Mouse (Mus musculus) c-Kit-negative CD71-positive TER-119-positive erythroid progenitor cells, embryonic 14.5 days (primary cell): Measurements from ENCODE around the gene Pdss1.
"Not testable (repeated sequence)": the region's sequence is repeated elsewhere in the genome, so short reads cannot be mapped to it uniquely, and the experiment has no call there.

Experiments
- DNase-seq: peaks from one replicate; pipeline ENCODE4 v3.0.0-alpha.2; 2013; ENCODE audit warnings: low read depth, low spot score

The Pdss1 gene

DNA sequence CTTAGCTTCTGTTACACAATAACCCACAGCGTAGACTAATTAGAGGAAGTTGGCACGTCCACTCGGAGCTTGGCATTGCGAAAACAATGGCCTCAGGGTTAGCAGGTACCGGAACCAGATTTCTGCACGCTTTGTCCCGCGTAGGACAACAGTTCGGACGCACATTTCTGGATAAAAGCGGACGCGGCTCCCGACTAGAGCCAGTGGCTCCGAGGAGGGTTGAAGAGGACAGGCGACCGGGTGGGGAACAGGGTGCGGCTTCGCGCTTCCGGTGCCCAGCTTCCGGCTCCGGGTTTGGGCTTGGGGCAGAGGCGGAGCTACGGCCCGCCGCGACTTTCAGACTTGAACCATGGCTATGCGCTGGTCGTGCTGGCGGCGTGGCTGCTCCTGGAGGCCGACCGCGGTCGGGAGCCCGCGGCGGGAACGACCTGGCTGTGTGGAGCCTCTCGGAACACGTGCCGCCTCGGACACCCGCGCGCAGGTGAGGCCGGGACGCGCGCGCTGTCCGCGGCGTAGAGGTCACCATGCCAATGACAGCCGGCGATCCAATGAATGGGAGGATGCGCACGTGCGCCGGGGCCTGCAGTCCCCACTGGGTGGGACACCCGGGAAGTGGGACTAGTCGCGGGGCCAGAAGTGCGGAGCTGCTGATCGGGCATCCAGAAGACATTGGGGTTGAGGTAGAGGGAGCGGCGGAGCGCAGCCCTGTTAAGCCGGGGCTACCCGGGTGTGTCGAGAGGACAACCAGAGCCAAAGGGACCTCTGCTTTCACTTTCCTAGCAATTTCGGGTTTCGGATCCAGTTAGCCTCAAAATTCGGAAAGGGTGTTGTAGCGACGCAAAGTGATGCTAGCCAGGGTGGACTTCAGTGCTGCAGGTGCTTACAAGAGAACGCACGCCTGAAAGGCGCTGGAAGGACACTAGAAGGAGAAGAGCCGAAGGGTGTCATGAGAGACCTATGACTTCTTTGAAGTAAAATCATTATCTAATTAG, at the start of gene Pdss1:
Gene Pdss1, plus strand, starts transcription at position 241 of the 992 bp plus-strand sequence.
- peak; percentile 77 for DNase-seq

DNA sequence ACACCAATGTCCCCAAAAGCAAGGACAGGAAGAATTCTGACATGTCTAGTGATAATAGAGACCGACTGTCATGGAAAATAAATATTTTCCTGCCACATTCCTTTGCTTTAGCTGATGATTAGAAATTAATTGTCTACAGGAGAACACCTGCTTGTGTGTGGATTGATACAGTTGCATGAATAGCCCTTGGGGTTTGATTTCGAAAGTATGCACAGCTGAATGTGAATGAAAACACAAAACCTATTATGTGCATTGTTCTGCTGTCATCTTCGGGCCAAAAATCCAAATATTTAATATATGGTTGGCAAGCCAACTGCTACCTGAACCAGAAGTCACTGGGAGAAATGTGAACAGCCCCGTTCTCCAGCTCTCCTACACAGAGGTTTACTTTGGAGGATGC, 43.4 kb upstream of the Pdss1 start:
- DNase-seq = no peak

DNA sequence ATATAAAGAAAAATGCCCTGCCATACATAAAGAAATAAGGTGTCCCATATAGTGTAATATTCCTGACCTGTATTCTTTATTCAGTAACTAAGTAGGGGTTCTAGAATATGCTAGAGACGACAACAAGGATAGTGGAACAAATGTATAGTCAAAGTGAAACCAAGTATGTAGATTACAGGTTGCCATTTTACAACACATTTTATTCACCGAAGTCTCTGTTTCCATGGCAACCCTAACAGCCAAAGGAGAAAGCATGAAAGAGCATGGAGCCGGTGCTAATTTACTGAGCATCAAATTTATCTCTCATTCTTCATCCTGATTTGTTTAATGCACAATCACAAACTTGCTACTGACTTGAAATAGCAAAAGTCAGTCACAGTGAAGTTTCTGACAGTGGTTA, 37.8 kb upstream of the Pdss1 start:
- DNase-seq = no peak

DNA sequence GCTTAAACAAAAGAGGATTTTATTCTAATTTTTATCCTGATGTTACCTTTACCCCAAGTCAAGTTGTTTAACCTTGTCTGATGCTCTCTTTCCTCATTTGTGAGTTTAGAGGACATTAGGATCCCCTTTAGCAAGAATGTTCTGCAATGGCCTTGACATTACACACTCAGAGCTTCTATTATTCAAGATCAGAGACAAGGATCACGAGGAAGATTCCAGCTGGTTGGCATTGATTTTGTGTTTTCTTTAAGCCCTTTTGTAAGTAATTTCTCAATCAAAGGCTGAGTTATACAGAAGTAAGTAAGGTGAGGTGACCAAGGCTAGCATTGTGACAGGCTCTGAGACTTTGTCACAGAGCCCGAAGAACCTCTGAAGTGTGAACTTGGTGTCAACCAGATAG, 33.1 kb upstream of the Pdss1 start:
- DNase-seq = no peak

DNA sequence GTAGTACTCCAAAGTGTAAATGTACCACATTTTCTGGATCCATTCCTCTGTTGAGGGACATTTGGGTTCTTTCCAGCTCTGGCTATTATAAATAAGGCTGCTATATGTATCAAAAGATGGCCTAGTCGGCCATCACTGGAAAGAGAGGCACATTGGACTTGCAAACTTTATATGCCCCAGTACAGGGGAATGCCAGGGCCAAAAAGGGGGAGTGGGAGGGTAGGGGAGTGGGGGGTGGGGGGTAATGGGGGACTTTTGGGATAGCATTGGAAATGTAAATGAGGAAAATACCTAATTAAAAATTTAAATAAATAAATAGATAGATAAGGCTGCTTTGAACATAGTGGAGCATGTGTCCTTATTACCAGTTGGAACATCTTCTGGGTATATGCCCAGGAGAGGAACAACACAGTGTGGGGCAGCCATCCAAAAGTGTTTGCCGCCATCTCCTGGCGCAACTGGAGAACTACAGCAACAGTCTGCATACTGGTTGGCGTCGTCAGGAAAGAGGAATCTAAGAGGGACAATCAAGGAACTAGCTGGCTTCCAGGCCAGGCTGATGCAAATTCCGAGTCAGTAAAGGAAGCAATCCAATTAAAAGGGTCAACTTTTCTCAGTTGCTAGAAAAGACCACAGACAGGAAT, 30.8 kb upstream of the Pdss1 start:
- peak; percentile 20 for DNase-seq

DNA sequence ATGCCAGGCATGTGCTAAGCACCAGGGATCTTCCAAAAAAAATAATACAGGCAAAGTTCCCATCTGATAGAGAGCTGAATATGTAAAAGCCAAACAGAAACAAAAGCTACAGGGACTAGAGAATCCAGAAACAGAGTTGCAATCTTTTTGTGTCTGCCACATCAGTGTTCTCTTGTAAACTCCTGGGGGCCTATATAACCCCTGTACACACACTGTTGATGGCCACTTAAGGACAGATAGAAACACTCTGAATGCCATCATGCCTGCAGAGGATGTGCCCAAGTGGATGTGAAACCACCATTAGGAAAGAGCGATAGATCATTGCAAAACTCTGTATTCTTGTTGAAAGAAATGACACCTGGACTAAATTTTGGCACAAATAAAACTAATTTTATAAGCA, 29.5 kb upstream of the Pdss1 start:
- no peak for DNase-seq

DNA sequence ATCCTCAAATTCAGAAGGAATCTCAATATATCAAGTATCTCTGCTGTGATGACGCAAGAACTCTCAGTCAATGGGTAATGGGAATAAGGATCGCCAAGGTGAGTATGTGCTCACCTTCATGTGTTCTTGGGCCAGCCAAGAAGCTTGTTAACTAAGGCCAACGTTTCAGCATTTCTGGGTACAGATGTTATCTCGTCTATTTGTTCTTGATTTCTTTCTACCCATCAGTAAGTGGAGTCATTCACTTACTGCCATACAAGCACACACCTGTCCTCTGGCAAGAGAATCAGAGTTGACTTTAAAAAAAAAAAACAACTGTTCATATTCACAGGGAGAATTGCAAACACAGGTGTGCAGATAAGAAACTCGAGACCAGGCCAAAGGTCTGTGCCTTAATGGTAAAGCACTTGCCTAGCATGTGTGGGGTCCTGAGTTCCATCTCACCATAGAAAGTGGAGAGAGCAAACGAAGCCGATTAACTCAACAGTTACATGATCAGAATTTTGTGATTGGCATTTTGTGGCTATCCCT, 28.4 kb upstream of the Pdss1 start:
- DNase-seq = no peak

DNA sequence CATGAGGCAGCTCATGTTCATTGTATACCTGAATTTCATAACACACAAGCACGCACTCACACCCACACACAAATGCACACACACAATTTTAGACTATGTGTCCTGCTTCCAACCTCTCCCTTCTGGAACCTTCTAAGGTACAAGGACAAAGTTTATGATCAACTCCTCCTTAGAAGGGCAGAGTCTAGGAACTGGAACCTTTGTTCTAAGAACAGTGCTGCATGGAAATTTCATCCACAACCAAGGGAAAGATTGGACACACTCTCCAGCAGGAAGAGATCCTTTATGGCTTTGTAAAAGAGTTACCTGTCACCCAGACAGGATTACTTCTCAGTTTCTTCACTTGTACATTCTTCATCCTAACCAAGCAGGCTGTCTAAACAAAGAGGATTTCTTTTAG, 22.2 kb upstream of the Pdss1 start:
- DNase-seq = no peak

DNA sequence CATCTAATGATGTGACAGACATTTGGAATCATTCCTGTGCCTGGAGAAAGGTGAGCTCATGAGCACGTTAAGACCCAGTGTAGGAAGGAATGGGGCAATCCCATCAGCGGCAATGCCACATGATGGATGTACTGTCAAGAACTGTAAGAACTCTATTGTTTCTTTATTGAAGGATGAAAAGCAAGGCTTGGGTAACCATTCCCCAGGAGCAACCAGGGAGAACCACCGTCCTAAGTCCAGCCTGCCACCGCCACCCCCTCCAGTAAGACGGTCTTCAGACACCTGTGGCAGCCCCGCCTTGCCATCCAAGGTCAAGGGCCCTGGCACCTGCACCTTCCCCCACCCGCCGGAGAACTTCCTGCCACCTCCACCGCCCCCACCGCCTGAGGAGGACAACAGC, 20.7 kb upstream of the Pdss1 start:
- DNase-seq = no peak

DNA sequence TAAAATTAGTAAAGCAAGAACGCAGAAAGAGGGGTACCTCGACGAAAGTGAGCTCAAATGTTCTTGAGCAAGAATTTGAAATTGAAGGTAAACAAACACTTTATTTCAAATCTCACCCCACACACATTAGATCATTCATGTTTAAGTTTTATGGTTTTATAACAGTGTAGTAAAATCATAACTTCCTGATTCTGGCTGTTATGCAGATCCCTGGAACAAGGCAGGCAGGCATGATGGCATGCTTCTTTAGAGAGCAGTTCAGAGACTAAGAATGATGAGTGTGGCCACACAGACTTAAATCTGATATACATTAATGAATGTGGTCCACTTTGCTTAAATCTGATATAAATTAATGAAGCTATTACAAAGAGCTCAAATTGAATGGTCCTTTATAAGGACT, 18.7 kb upstream of the Pdss1 start:
- no peak for DNase-seq

DNA sequence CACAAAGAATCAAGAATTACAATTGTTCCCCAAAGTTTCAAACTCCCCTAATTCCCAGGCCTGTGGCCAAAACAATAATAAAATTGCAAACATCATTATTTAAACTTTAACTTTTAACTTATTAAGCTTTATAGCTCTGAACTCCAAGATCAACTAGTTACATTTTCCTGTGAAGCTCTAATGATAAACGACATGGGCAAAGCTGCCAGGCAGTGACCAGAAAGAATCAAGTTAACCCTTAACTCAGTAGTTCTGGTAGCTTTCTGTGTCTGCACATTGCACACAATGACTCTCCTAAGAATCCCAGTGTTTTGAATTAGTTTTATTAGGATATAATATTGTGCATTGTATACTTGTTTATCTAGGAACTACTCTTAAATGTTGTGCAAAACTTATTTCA, 16.5 kb upstream of the Pdss1 start:
- no peak for DNase-seq

DNA sequence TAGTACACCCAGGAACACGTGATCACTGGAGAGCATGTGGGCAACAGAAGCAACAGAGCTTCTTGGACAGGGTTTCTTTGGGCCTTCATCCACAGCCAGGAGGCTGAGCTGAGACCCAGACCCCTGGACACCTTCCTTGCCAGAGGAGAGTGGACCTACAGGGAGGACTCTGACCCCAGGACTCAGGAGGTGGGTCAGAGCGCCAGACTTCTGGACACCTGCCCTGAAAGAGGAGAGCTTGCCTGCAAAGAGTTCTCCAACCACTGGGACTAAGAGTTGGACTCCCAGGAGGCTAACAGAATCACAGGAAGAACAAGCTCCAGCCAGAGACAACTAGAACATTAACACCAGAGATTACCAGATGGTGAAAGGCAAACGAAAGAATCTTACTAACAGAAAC, 14.6 kb upstream of the Pdss1 start:
- not testable (repeated sequence) for DNase-seq

DNA sequence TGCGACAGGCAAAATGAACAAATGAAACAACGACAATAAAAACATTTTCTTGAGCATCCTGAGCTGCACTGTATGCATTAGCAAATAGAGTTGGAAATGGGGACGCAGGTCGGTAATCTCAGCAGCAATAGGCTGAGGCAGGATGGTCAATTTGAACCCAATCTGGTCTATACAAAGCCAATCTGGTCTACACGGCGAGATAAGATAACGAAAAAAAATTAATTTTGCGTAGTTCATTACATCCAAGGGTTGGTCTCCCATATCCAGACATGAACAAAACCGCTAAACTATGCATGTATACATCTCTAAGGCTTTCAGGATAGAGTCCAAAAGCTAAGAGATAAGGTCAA, 415 bp upstream of the Pdss1 start:
- peak; percentile 2 for DNase-seq

DNA sequence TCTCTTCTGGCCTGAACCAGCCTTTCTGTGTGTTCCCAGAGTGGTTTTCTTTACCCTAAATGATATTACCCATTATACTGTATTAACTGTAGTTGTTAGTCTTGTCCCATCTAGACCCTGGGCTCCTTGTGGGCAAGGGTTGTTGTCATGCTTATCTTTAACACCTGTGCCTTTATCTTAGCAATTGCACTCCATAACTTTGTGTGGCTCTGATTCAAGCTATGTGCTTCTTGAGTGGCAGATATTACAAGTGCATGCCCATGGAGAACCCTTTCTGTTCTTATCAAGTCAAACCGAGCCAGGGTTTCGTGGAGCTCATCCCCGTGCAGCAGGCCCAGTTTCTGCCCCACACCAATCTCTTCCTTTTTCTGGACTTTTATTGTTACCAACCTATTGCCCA, 8.6 kb downstream of the Pdss1 start:
- no peak for DNase-seq

DNA sequence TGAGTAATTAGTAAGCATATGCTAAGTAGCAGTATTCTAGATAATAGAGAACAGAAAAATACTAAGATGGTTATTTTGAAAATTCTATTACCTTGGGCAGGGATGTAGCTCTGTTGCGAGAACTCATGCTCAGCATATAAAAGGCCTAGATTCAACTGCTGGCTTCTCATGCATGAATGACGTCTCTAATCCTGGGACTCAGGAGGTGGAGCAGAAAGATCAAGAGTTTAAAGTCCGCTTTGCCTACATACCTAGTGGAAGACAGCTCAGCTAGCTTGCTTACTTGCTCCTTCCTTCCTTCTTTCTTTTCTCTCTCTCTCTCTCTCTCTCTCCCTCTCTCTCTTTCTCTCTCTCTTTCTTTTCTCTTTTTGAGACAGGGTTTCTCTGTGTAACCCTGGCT, 19.1 kb downstream of the Pdss1 start:
- no peak for DNase-seq

DNA sequence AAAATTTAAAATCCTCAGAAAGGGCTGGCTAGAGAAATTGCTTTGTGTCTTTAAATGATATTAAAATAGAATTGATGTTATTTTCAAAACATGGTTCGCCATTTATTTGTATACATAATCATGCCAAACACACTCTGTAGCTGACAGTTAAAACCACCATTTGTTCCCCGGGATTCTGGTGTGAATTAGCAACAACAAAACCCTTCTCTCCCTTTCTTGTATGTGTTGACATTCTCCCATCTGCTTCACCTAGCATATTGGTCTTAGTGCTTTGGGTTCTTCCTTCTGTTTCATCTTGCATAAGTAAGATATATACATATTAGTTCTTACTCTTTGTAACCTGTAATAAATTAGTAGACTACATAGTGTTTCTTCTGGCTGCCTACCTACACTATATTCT, 23.3 kb downstream of the Pdss1 start:
- no peak for DNase-seq

DNA sequence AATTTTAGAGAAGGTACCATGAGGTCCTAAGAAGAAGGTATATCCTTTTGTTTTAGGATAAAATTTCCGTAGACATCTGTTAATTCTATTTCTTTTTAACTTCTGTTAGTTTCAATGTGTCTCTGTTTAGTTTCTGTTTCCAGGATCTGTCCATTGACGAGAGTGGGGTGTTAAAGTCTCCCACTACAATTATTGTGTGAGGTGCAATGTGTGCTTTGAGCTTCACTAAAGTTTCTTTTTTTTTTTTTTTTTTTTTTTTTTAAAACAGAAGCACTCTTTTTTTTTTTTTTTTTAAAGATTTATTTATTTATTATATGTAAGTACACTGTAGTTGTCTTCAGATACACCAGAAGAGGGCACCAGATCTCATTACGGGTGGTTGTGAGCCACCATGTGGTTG, 30.6 kb downstream of the Pdss1 start:
- not testable (repeated sequence) for DNase-seq

DNA sequence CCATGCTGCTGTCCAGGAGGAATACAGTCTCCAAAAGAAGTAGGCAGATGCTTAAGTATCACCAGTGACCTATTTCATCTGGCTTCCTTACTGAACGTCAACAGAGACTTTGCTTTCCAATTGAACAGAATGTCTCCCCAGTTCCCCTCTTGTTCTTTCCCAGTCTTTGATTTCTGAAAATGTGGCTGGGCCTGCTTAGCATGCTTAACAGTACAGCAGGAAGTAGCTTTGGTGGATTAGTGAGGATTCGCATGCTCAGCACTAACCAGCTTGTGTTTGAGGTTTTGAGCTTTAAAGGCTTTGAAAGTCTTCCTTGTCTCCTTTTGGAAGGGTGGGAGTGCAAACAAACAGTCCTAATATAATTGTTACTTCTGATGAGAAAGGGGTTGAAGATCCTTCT, 32.9 kb downstream of the Pdss1 start:
- no peak for DNase-seq

DNA sequence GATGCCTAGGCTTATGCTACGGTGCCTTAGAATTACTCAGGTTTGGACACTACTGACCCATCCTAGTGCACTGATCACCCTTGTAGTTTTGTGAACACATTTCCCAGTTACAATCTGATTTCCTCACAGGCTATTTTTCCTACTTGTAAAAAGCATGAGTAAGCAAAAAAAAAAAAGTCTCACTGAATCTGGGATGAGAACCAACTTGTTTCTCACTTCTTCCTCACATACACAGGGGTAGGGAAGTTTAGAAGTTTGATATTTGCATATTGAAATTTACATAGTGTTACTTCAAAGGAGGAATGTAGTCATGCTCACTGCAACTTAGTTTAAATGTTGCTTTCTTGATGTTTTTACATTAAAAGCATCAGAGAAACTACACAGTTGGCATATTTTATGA, 38.2 kb downstream of the Pdss1 start:
- no peak for DNase-seq

DNA sequence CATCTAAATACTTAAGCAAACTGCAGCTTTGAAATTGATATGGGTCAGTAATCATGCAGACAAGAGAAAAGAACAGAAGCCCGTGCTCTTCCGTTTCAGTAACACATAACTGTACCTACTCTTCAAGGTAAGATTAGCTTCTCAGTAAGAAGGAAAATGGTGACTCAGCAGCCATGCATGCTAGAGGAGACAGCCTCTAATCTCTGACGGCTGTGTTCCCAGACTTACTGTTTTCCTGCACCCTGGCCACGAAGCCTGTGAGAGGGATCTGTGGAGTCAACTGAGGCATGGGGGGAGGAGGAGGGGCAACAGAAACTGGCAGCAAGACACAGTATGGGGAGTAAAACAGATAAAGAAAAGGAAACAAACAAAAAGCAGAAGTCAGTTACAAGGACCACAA, 54.6 kb downstream of the Pdss1 start:
- no peak for DNase-seq

DNA sequence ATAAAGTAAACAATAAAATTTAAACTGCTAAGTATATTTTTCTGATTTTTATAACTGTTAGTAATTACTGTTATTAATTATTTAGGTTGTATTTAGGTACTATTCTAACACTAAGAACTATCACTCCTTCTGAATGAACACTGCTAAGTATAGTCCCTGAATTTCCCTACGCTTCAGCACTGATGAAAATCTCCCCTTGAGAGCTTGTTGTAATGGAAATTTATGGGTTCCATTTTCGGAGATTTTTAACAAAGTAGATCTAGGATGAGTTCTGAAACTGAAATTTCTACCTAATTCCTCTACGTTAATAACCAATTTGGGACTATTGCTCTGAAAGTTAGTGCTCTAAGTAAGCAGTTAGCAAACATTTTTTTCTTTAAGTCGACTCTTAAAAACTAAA, 59.0 kb downstream of the Pdss1 start:
- no peak for DNase-seq

DNA sequence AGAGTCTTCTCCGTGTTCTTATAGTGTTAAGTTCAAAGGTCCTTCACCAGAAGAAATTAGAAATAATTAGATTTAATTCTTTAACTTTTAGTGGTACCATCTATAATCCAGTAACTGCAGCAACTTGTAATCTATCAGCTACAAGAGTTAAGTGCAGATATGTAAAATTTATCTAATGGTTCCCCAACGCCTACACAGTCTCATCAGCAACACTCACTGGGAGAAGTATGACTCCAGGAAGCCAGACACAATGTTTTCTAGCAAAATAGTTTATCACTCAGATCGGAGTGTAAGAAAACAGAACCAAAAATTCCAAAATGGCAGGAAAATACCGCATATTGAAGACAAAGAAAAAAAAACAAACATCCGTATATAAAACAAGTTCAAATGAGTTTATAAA, 60.6 kb downstream of the Pdss1 start:
- DNase-seq = no peak

DNA sequence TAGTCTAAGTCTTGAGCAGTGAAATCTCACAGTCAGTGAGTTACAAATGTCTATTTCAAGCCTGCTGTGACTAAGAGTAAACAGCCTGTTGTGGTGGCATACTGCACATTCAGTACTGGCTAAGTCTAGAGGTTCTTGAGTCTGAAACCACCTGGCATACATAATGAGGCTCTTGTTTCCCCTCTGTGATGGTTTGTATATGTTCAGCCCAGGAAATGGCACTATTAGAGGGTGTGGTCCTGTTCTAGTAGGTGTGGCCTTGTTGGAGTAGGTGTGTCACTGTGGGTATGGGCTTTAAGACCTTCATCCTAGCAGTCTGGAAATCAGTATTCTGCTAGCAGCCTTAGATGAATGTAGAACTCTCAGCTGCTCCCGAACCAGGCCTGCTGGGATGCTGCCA, 62.1 kb downstream of the Pdss1 start:
- DNase-seq = peak; percentile 11
